Mouse (Mus musculus): ENCODE measurements around the gene Abhd18.

Gene Abhd18

GRCm38 (mm10) chr3:40950601-40951201, 103.9 kb downstream of the Abhd18 start:
- DNase-seq (ENCODE audit: low read depth, low spot score) = peak; percentile 31

- DNase-seq (ENCODE audit: low read depth, low spot score) = peak; percentile 37
Observed at GRCm38 (mm10) chr3:40951365-40951764, 104.6 kb downstream of the Abhd18 start.

- no peak for DNase-seq (ENCODE audit: low read depth, low spot score)
Observed at GRCm38 (mm10) chr3:40952606-40953005, 105.8 kb downstream of the Abhd18 start.

DNA sequence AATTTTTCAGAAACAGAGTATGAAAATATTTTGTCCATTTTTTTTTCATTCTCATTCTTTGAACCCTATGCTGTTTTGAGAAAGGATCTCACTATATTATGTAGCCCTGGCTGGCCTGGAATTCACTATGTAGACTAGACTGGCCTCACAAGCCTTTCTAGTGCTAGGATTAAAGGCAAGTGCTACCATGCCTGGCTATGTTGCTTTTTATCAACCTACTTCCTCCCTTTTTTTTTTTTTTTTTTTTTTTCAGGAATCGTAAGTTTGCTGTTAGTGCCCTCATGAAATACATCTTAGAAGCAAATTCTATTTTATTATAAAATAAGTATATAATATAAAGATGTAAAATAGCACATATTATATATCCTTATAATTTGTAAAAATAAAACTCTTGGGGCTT, 108.0 kb downstream of the Abhd18 start:
- DNase-seq (ENCODE audit: low read depth, low spot score) = no peak

GRCm38 (mm10) chr3:40958831-40959230, 112.1 kb downstream of the Abhd18 start:
- DNase-seq (ENCODE audit: low read depth, low spot score) = no peak

GRCm38 (mm10) chr3:40980758-40981157, 134.0 kb downstream of the Abhd18 start:
- DNase-seq (ENCODE audit: low read depth, low spot score) = no peak

DNA sequence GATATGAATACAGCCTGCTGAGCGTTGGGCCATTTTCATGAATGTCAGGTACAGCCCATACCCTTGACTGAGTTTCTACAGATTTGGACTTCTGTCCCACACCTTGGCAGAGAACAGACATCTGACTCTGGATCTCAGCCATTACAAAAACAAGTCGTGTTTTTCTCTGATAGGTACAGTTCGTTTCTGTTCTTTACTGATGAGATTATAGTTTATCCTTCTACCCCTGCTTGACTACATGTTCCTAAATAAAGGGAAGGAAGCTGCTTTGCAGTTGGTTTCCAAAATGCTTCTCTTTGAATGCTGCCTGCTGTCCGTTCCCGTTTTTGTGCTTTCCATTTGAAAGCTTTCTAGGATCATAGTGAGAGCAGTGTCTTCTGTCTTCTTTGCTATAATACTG, 140.8 kb downstream of the Abhd18 start:
- no peak for DNase-seq (ENCODE audit: low read depth, low spot score)

Measured in ES-CJ7 (cell line).